Mouse (Mus musculus): Measurements from ENCODE around the gene Camkv. TPM values are rescaled to one million over a fixed set of nuclear protein-coding genes. Genes with fewer than 3 reads are reported as not detected.

Camkv gene
- polyA plus RNA-seq, 1 experiment = 0.06 TPM

- H3ac ChIP-seq (ENCODE audit: control insufficient read depth, insufficient read length) = no peak overlapping the region
- H3K4me3 ChIP-seq = no peak overlapping the region
- no peak for TF ChIP-seq USF1 (IDR thresholded peaks at IDR 0.05; ENCODE audit: low read depth)
- TF ChIP-seq REST (IDR thresholded peaks at IDR 0.05; ENCODE audit: insufficient read depth, insufficient read length) = no peak
- TF ChIP-seq CEBPB (IDR thresholded peaks at IDR 0.05; ENCODE audit: insufficient read depth, poor library complexity, severe bottlenecking) = no peak
- no peaks in the 10 kb centered on the region for H3K79me2 ChIP-seq (ENCODE audit: control insufficient read depth, insufficient read depth)
- H3K36me3 ChIP-seq (ENCODE audit: control insufficient read depth, insufficient read depth) = no peaks in the 10 kb centered on the region
- peaks cover 38% of the 10 kb centered on the region for H3K27me3 ChIP-seq (ENCODE audit: control insufficient read depth, insufficient read depth, insufficient read length)
- H3K4me2 ChIP-seq (ENCODE audit: low read depth) = peak overlapping the region; percentile 50
Observed at GRCm38 (mm10) chr9:107936215-107936822, 845 bp downstream of the Camkv start.

GRCm38 (mm10) chr9:107936831-107937230, 1.4 kb downstream of the Camkv start:
- Histone ChIP-seq H3ac (ENCODE audit: control insufficient read depth, insufficient read length) (no peak overlapping the region), H3K79me2 (ENCODE audit: control insufficient read depth, insufficient read depth) (no peaks in the 10 kb centered on the region), H3K36me3 (ENCODE audit: control insufficient read depth, insufficient read depth) (no peaks in the 10 kb centered on the region), H3K4me2 (ENCODE audit: low read depth) (no peak overlapping the region), H3K4me3 (no peak overlapping the region), H3K27me3 (ENCODE audit: control insufficient read depth, insufficient read depth, insufficient read length) (peaks cover 38% of the 10 kb centered on the region)
- TF ChIP-seq MAX (IDR thresholded peaks at IDR 0.05; ENCODE audit: low read depth) (no peak), SRF (IDR thresholded peaks at IDR 0.05; ENCODE audit: control insufficient read depth, insufficient read length, low read depth) (no peak)

- Histone ChIP-seq H3K4me2 (ENCODE audit: low read depth) (peak overlapping the region; percentile 69), H3K79me2 (ENCODE audit: control insufficient read depth, insufficient read depth) (peaks cover 12% of the 10 kb centered on the region), H3K4me3 (no peak overlapping the region), H3ac (ENCODE audit: control insufficient read depth, insufficient read length) (no peak overlapping the region), H3K27me3 (ENCODE audit: control insufficient read depth, insufficient read depth, insufficient read length) (no peaks in the 10 kb centered on the region), H3K36me3 (ENCODE audit: control insufficient read depth, insufficient read depth) (no peaks in the 10 kb centered on the region)
- TF ChIP-seq CEBPB (IDR thresholded peaks at IDR 0.05; ENCODE audit: insufficient read depth, poor library complexity, severe bottlenecking) (no peak), POLR2A (IDR thresholded peaks at IDR 0.05; ENCODE audit: insufficient read length, low read depth) (peak; percentile 40), MYOG (IDR thresholded peaks at IDR 0.05; ENCODE audit: control insufficient read depth in 1 of 3, insufficient read depth in 1 of 3, insufficient read length in 2 of 3, low read depth in 2 of 3) (peak in 1 of 3 experiments; percentile 32), TCF12 (IDR thresholded peaks at IDR 0.05; ENCODE audit: insufficient read depth, poor library complexity, severe bottlenecking) (no peak), SRF (IDR thresholded peaks at IDR 0.05; ENCODE audit: control insufficient read depth, insufficient read length, low read depth) (no peak), MYOD1 (IDR thresholded peaks at IDR 0.05; ENCODE audit: control insufficient read depth in 1 of 3, insufficient read length in 2 of 3, low read depth in 2 of 3) (peak in 2 of 3 experiments; percentile 62 to 76), REST (IDR thresholded peaks at IDR 0.05; ENCODE audit: insufficient read depth, insufficient read length) (no peak), TCF3 (IDR thresholded peaks at IDR 0.05; ENCODE audit: insufficient read length, low read depth) (peak; percentile 32)
Observed at GRCm38 (mm10) chr9:107947241-107948194, 12.0 kb downstream of the Camkv start.

- no peak overlapping the region for H3K4me3 ChIP-seq
- H3K36me3 ChIP-seq (ENCODE audit: control insufficient read depth, insufficient read depth) = no peaks in the 10 kb centered on the region
- H3K4me2 ChIP-seq (ENCODE audit: low read depth) = no peak overlapping the region
- H3K79me2 ChIP-seq (ENCODE audit: control insufficient read depth, insufficient read depth) = peaks cover 28% of the 10 kb centered on the region
- H3ac ChIP-seq (ENCODE audit: control insufficient read depth, insufficient read length) = no peak overlapping the region
- no peaks in the 10 kb centered on the region for H3K27me3 ChIP-seq (ENCODE audit: control insufficient read depth, insufficient read depth, insufficient read length)
- TF ChIP-seq TCF12 (IDR thresholded peaks at IDR 0.05; ENCODE audit: insufficient read depth, poor library complexity, severe bottlenecking) (no peak), MAX (IDR thresholded peaks at IDR 0.05; ENCODE audit: low read depth) (no peak), MYOG (IDR thresholded peaks at IDR 0.05; ENCODE audit: control insufficient read depth in 1 of 3, insufficient read depth in 1 of 3, insufficient read length in 2 of 3, low read depth in 2 of 3) (no peak), MYOD1 (IDR thresholded peaks at IDR 0.05; ENCODE audit: control insufficient read depth in 1 of 3, insufficient read length in 2 of 3, low read depth in 2 of 3) (no peak), USF1 (IDR thresholded peaks at IDR 0.05; ENCODE audit: low read depth) (no peak), CEBPB (IDR thresholded peaks at IDR 0.05; ENCODE audit: insufficient read depth, poor library complexity, severe bottlenecking) (no peak)
Observed at GRCm38 (mm10) chr9:107949184-107949921, 13.9 kb downstream of the Camkv start.

- no peaks in the 10 kb centered on the region for H3K27me3 ChIP-seq (ENCODE audit: control insufficient read depth, insufficient read depth, insufficient read length)
- H3K36me3 ChIP-seq (ENCODE audit: control insufficient read depth, insufficient read depth) = no peaks in the 10 kb centered on the region
- TF ChIP-seq TCF3 (IDR thresholded peaks at IDR 0.05; ENCODE audit: insufficient read length, low read depth) = no peak
- H3K4me3 ChIP-seq = peak within 1 kb of the TSS; percentile 70
- peak within 1 kb of the TSS; percentile 84 for H3K4me2 ChIP-seq (ENCODE audit: low read depth)
- H3K79me2 ChIP-seq (ENCODE audit: control insufficient read depth, insufficient read depth) = peaks cover 31% of the 10 kb centered on the region
- H3ac ChIP-seq (ENCODE audit: control insufficient read depth, insufficient read length) = peak within 1 kb of the TSS; percentile 18
Observed at GRCm38 (mm10) chr9:107949922-107950235, 14.4 kb downstream of the Camkv start, which contains the start of gene Traip. Traip (plus strand) TSS chr9:107950136.

All from myocyte (in vitro differentiated cells).